Mouse (Mus musculus): ENCODE measurements around the gene Sycn. TPM values are rescaled to one million over a fixed set of nuclear protein-coding genes. Genes with fewer than 3 reads are reported as not detected.

The Sycn gene
- total RNA-seq, 1 experiment from 2014 or later = not detected

DNA sequence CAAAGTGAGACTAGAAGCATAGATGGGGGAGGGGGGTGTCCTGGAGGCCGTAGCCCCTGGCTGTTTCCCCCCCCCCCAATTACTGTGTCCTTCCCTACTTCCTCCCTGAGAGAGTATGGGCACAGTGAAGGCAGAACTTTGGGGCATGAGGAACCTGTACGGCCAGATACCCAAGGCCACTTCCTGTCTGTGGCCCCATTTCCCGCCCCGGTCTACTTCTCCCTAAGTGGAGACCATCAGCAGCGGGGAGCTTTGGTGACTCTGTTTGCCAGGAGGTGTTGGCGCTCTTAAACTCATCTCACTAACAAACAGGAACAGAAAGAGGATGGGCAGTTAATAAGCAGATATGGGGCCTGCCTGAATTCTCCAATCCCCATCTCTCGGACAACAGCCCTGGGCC, 6.9 kb downstream of the Sycn start:
- ATAC-seq (replicated peaks in 1 of 2; ENCODE audit: insufficient read depth in 1 of 2, low FRiP score in 2 of 2, low TSS enrichment in 1 of 2, low read depth in 1 of 2, poor library complexity in 2 of 2, severe bottlenecking in 2 of 2) = peak; percentile 62 to 74

DNA sequence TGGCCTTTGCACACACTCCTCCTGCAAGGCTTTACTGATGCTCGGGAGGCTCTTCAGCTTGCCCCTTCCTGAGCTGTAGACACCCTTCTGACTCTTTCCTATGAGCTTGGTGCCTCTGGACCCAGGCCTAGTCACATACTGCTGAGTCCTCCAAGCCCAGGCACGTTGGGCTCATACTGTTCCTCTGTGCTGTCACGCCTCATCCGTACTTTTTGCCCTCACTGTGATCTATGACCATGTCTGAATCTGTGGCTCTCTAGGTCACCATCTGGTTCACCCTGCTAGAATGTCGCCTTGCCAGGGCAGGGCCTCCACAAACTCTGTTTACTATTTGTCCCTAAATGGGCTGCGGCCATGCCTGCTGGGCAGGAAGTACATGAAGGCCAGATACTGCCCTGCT, 12.4 kb downstream of the Sycn start:
- no peak for ATAC-seq (replicated peaks in 1 of 2; ENCODE audit: insufficient read depth in 1 of 2, low FRiP score in 2 of 2, low TSS enrichment in 1 of 2, low read depth in 1 of 2, poor library complexity in 2 of 2, severe bottlenecking in 2 of 2)

DNA sequence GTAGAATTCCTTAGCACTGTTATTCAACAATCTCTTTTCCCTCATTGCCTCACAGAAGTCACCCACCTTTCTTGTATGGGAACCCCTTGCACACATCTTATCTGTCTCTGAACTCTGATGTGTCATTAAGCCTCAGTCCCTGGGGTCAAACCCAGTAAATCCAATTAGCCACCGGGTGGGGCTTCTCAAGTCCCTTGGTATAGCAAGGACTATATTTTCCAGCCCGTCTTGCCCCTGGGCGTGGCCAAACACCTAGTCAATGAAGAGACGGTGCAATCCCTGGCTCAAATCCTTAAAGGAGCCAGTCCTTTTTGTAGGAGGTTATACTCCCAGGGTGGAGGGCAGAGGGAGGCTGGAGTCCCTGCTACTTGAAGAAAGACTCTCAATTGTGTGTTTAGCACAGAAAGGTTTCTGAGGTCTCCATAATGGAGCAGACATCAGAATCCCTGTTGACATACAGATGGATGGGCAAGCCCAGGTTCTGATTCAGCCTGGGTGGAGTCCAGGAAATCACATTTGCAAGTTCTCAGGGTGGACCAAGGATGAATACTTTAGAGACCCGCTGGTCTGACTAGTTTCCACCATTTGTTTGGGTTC, 15.4 kb downstream of the Sycn start:
- ATAC-seq (replicated peaks in 1 of 2; ENCODE audit: insufficient read depth in 1 of 2, low FRiP score in 2 of 2, low TSS enrichment in 1 of 2, low read depth in 1 of 2, poor library complexity in 2 of 2, severe bottlenecking in 2 of 2) = no peak

DNA sequence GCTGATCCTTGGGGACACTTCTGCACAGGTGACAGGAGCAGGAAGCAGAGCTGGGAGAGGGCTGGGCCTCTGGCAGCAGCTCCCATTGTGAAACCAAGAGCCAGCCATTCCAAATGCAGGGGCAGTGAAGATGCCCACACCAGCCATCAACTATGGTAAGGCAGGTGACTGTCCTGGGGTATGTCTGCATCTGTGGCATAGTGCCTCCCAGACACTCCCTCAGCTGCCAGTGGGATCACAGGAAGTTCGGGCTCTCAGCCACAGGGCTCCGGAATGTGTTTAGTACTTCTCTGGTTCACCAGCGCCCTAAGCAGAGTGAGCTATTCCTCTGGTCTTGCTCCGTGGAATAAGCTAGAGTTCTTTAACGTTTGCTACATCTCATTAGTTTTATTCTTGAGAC, 16.4 kb downstream of the Sycn start:
- ATAC-seq (replicated peaks in 1 of 2; ENCODE audit: insufficient read depth in 1 of 2, low FRiP score in 2 of 2, low TSS enrichment in 1 of 2, low read depth in 1 of 2, poor library complexity in 2 of 2, severe bottlenecking in 2 of 2) = no peak

DNA sequence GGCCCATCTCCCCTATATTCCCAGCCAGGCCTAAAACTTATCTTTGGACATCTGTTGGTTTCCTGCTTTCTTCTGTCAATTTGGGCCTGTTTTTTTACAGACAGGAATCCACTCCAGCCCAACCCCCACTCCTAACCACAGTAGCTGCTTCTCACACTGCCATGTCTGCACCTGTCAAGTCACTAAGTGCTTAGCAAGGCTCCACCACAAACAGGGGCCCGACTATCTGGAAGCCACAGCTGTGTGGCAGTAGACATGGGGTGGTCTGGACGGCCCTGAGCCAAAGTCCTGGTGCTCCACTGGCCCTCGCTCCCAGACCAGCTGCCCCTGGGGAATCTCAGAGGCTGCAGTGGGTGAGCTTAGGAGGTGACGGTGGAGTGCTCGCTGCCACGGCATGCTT, 17.0 kb downstream of the Sycn start:
- ATAC-seq (replicated peaks in 1 of 2; ENCODE audit: insufficient read depth in 1 of 2, low FRiP score in 2 of 2, low TSS enrichment in 1 of 2, low read depth in 1 of 2, poor library complexity in 2 of 2, severe bottlenecking in 2 of 2) = peak; percentile 73 to 74

DNA sequence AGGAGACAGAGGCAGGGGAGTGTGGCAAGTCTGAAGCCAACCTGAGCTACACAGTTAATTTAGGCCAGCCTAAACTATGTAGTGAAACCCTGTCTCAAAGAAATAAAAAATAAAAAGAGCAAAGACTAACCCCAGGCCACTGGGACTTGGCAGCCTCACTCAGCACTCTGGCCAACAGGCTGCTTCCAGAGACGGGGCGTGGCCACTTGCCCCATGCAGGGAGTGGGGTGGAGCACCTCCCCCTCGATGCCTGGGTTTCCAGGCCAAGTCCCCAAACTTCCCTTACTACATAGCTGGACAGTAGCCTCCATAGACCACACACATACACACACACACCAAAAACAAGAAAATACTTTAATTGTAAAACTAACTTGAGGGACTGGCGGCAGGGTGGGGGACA, 17.8 kb downstream of the Sycn start:
- ATAC-seq (replicated peaks in 1 of 2; ENCODE audit: insufficient read depth in 1 of 2, low FRiP score in 2 of 2, low TSS enrichment in 1 of 2, low read depth in 1 of 2, poor library complexity in 2 of 2, severe bottlenecking in 2 of 2) = no peak

DNA sequence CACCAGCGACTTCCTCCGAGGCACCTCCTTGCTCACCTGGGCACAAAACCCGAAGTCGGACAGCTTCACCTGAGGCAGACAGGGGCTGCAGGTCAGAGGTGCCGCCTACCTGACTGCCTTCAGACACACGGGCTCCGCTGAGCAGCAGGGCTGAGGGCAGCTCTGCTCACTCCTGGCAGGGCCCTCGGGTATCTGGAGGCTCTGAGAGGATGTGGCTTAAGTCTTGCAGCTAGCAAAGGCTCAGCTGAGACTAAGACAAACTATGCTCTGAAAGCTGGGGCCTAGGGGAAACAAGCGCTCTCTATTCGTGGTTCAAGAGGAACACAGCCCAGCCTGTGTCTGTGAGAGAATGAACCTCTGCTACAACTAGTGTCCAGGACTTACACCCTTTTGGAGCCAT, 20.2 kb downstream of the Sycn start:
- ATAC-seq (replicated peaks in 1 of 2; ENCODE audit: insufficient read depth in 1 of 2, low FRiP score in 2 of 2, low TSS enrichment in 1 of 2, low read depth in 1 of 2, poor library complexity in 2 of 2, severe bottlenecking in 2 of 2) = no peak

DNA sequence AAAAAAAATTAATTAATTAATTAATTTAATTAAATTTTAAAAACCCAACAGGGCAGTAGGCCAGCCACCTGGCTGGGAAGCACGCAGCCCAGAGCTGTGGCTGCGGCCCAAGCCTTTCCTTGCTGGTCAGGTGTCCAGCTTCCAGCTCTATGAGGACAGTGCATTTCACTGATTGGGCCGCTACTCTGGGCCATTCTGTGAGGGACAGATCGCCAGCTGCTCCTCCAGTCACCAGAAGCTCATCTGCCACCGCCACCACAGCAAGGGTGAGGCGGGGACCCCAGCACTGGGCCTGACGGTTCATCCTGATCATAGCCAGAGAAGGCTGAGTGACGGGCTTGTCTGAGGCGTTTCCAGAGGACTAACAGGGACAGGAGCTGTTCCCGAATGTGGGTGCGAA, 21.3 kb downstream of the Sycn start:
- no peak for ATAC-seq (replicated peaks in 1 of 2; ENCODE audit: insufficient read depth in 1 of 2, low FRiP score in 2 of 2, low TSS enrichment in 1 of 2, low read depth in 1 of 2, poor library complexity in 2 of 2, severe bottlenecking in 2 of 2)

DNA sequence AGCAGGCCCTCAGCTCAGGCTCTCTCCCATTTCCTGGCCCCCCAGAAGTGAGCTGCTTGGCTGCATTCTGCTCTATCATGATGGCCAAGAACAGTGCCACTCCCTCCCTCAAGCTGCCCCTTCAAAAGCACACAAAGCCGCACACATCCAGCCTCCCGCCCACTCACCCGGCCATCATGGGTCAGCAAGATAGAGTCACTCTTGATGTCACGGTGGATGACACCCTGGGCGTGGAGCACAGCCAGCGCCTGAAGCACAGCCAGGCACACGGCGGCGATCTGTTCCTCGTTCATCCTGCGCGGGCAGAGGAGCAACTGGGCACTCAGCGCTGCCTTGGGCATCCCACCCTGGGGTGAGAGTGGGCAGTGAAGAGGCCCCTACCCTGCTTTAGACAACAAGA, 21.7 kb downstream of the Sycn start:
- no peak for ATAC-seq (replicated peaks in 1 of 2; ENCODE audit: insufficient read depth in 1 of 2, low FRiP score in 2 of 2, low TSS enrichment in 1 of 2, low read depth in 1 of 2, poor library complexity in 2 of 2, severe bottlenecking in 2 of 2)

DNA sequence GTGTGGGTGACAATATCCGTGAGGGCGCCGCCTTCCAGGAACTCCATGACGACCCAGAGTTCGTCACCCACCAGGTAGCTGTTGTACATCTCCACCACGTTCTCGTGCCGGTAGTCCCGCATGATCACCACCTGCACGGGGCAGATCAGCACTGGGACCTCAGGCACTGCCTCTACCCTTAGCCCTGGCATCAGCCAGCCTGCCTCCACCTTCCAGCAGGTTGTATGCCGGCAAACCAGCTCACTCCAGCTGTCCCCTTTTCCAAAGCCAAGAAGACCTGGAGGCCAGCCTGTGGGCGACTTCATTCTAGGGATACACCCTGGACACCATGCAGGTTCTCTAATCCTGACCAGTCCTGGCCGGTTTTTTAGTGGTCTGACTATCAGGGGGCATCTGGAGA, 22.3 kb downstream of the Sycn start:
- ATAC-seq (replicated peaks in 1 of 2; ENCODE audit: insufficient read depth in 1 of 2, low FRiP score in 2 of 2, low TSS enrichment in 1 of 2, low read depth in 1 of 2, poor library complexity in 2 of 2, severe bottlenecking in 2 of 2) = no peak

DNA sequence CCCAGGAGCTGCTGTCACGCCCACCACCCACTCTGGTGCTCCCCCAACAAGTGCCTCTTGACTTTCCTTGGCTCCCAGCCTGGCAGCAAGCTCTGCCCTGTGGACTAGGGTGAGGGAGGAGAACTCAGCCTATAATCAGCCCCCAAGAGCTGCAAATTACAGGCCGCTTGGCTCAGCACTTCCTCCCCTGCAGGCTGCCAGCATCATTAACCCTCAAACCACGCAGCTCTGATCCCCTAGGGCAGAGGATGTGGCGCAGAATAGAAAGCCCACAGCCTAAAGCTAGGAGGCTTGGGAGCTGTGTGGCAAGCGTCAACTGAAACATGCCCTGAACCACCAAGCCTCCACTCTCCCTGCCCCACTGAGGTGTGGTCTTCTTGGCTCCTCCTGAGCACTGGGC, 24.7 kb downstream of the Sycn start:
- ATAC-seq (replicated peaks in 1 of 2; ENCODE audit: insufficient read depth in 1 of 2, low FRiP score in 2 of 2, low TSS enrichment in 1 of 2, low read depth in 1 of 2, poor library complexity in 2 of 2, severe bottlenecking in 2 of 2) = peak in 1 of 2 experiments; percentile 48; a peak in 2 of 4 replicates

DNA sequence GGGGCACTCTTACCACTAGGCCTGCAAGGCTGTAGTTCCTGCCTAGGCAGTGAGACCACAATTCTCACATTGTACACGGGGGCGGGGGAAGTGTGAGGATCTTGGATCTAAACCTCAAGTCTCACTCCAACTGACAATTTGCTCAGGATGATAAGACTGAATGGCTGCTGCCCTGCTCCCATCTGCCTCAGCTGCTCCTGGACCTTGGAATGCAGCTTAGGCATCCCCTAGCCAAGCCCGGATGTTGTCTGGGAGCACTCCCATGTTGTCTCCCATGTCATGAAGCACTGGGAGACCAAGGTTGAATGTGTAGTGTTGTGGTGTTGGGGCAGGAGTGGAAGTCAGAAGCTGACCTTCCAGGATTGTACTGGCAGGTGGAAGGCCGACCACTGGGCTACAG, 26.9 kb downstream of the Sycn start:
- ATAC-seq (replicated peaks in 1 of 2; ENCODE audit: insufficient read depth in 1 of 2, low FRiP score in 2 of 2, low TSS enrichment in 1 of 2, low read depth in 1 of 2, poor library complexity in 2 of 2, severe bottlenecking in 2 of 2) = no peak

DNA sequence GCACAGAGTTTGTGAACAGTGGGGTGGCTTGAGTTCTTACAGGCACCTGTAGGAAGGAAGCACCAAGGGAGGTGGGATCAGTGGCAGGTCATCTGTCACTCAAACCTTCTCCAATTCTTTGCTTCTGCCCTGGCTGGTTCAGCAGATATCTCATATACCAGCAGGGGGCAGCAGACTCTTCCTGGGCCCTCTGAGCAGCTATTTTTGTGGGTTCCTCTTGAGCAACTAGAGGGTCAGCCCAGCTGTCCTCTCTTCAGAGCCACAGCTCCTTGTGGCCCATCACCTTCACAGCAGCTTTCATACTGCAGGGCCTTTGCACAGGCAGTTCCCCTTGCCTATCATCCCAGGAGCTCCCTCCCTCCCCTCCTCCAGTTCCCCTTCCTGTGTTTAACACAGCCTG, 27.6 kb downstream of the Sycn start:
- ATAC-seq (replicated peaks in 1 of 2; ENCODE audit: insufficient read depth in 1 of 2, low FRiP score in 2 of 2, low TSS enrichment in 1 of 2, low read depth in 1 of 2, poor library complexity in 2 of 2, severe bottlenecking in 2 of 2) = peak; percentile 36 to 68; a peak in 3 of 4 replicates

DNA sequence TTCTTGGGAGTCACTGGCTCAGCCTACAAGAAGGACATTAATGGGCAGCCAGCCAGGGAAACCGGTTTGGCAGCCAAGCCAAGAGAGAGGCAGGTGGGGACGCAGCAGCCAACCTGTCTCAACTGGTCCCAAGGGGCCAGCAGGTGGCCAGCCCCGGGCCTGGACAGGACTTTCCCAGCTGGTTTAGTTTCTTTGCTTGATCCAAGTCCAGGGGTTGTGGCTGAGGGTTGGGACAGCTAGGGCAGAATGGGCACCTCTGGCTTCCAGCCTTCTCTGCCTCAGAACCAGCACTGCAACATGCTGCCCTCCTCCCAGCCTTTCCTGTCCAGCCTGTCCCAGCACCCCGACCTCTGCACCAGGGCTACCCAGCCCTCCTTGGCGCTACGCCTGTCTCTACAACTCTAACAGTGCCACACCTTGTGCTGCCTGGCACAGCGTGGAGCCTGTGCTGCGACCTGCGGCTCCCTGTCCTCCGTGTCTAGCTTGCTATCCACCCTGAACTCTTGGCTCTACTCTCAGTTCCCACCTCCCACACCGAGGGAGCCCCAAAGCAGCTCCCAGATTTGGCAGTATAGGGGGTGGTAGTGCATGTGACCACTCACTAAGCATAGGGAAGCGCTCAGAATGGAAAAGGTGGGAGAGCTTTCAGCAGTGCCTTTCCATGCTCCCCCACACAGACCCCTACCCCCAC, 29.8 kb downstream of the Sycn start:
- no peak for ATAC-seq (replicated peaks in 1 of 2; ENCODE audit: insufficient read depth in 1 of 2, low FRiP score in 2 of 2, low TSS enrichment in 1 of 2, low read depth in 1 of 2, poor library complexity in 2 of 2, severe bottlenecking in 2 of 2)

DNA sequence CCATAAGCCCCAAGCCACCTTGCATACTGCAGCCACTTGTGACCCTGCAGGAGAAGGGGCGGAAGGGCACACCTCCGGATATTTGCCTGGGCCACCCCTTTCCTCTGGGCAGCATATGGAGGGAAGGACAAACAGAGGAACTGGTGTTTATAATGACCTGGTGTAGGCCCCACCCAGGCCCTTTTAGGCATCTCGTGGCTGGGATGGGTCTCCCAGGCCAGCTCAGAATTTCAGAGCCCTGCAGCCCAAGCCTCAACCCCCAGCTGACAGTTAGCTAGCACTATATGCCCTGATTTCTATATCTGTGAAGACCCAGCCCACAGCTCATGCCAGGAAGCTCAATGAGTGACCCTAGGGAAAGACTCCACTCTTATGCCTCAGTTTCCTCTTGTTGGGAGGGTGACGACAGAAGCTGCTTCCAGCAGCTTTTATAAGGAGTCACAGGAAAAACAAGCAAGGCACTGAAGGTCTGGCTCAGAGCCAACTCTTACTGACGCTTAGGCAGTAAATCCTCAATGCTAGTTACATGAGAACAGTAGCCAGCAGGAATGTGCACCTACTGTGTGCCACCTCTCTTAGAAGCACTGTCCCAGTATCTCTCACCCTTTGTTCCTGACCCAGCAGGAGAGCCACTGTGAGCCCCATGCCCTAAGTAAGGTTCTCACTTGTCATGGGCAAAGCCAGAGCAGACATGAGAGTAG, 30.4 kb downstream of the Sycn start:
- ATAC-seq (replicated peaks in 1 of 2; ENCODE audit: insufficient read depth in 1 of 2, low FRiP score in 2 of 2, low TSS enrichment in 1 of 2, low read depth in 1 of 2, poor library complexity in 2 of 2, severe bottlenecking in 2 of 2) = no peak

DNA sequence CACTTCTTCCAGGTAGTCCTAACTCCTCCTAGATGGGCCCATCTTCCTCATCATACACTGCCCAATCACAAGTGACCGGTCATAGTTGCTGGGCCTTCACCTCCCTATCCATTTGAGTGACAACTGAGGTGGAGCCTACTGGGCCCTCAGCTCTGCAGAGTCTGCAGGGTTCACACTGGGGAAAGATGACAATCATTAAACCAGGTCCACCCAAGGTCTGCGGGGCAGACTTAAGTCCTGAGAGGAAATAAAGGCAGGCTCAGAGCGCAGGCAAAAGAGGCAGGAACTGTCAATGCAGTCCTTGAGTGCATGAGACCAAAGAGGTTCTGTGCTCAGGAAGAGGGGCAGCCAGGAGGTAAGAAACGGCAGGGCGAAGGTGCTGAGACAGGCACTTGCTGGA, 32.0 kb downstream of the Sycn start:
- no peak for ATAC-seq (replicated peaks in 1 of 2; ENCODE audit: insufficient read depth in 1 of 2, low FRiP score in 2 of 2, low TSS enrichment in 1 of 2, low read depth in 1 of 2, poor library complexity in 2 of 2, severe bottlenecking in 2 of 2)

DNA sequence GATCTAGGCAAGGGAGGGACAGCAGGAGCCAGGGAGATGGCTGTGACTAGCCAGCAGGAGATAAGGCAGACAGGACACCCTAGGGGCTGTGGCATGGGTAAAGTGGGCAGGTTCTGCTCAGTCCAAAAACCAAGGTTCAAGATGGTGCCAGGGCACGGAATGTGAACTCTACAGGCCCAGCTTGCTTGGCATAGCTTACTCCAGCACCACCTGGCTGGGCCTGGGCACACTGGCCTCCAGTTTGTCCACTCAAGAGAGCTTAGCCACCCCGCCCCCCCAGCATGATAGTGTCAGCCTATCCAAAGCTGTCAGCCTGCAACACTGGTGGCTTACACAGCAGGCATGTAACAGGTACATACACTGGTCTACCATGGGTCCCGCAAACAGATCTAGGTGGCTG, 32.6 kb downstream of the Sycn start:
- ATAC-seq (replicated peaks in 1 of 2; ENCODE audit: insufficient read depth in 1 of 2, low FRiP score in 2 of 2, low TSS enrichment in 1 of 2, low read depth in 1 of 2, poor library complexity in 2 of 2, severe bottlenecking in 2 of 2) = no peak

DNA sequence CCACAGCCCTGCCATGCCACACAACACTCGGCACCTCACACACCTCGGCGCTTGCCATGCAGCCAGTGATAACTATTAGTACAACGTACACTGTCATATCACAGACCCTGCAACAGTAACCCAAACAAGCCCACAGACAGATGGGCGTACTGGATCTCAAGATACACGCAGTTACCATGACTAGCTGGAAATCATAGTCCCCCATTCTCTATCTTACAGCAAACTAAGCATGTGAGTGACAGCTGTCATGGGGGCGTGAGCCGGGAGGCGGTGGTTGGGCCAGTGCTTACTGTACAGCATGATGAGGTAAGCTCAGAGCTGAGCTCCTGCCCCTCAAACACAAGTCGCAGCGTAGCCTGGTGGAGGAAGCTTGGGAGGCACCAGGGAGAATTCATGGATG, 34.9 kb downstream of the Sycn start:
- ATAC-seq (replicated peaks in 1 of 2; ENCODE audit: insufficient read depth in 1 of 2, low FRiP score in 2 of 2, low TSS enrichment in 1 of 2, low read depth in 1 of 2, poor library complexity in 2 of 2, severe bottlenecking in 2 of 2) = no peak
